Mouse (Mus musculus): ENCODE results near the gene Cyp2j5. TPM values are rescaled to one million over a fixed set of nuclear protein-coding genes. Genes with fewer than 3 reads are reported as not detected.

Gene Cyp2j5
- total and polyA plus RNA-seq, 3 experiments = not detected

- Histone ChIP-seq H3K4me3 (ENCODE audit: control insufficient read depth in 1 of 2, insufficient read depth in 1 of 2, low read depth in 2 of 2, low read length in 2 of 2) (no peak overlapping the region), H3K9ac (ENCODE audit: control insufficient read depth, low read depth, low read length, poor library complexity, severe bottlenecking) (no peak overlapping the region)
- TF ChIP-seq ETS1 (IDR thresholded peaks at IDR 0.05; ENCODE audit: low read depth, low read length) = no peak
- no peak for TF ChIP-seq POLR2AphosphoS2 (IDR thresholded peaks at IDR 0.05; ENCODE audit: low read length)
- no peak for TF ChIP-seq SIN3A (IDR thresholded peaks at IDR 0.05; ENCODE audit: low read length)
- no peak for TF ChIP-seq POLR2AphosphoS5 (IDR thresholded peaks at IDR 0.05; ENCODE audit: borderline replicate concordance, low read depth, low read length)
- TF ChIP-seq ZKSCAN1 (IDR thresholded peaks at IDR 0.05; ENCODE audit: low read depth, low read length) = no peak
- TF ChIP-seq ZNF384 (IDR thresholded peaks at IDR 0.05; ENCODE audit: low read depth, low read length) = no peak
- no peak for TF ChIP-seq MEF2A (IDR thresholded peaks at IDR 0.05; ENCODE audit: extremely low read depth, insufficient replicate concordance, low read depth, low read length, poor library complexity, severe bottlenecking)
These were observed 41.5 kb downstream of the Cyp2j5 start for GRCm38 (mm10) chr4:96622474-96622873.

GRCm38 (mm10) chr4:96591791-96592150 lies 72.2 kb downstream of the Cyp2j5 start:
- Histone ChIP-seq H3K27me3 (ENCODE audit: control insufficient read depth in 1 of 2, insufficient read depth in 2 of 2, low read length in 2 of 2) (no peaks in the 10 kb centered on the region), H3K4me1 (ENCODE audit: control insufficient read depth in 1 of 2, insufficient read depth in 2 of 2, low read length in 2 of 2) (no peaks in the 10 kb centered on the region), H3K9me3 (replicated peaks; ENCODE audit: insufficient read depth, low read length) (no peaks in the 10 kb centered on the region), H3K4me3 (ENCODE audit: control insufficient read depth in 1 of 2, insufficient read depth in 1 of 2, low read depth in 2 of 2, low read length in 2 of 2) (no peak overlapping the region), H3K36me3 (ENCODE audit: control insufficient read depth in 1 of 2, insufficient read depth in 2 of 2, low read length in 2 of 2) (no peaks in the 10 kb centered on the region), H3K9ac (ENCODE audit: control insufficient read depth, low read depth, low read length, poor library complexity, severe bottlenecking) (no peak overlapping the region), H3K27ac (ENCODE audit: control insufficient read depth, low read depth, low read length) (no peak overlapping the region), H3K79me2 (ENCODE audit: control insufficient read depth, insufficient read depth, low read length, poor library complexity) (no peaks in the 10 kb centered on the region)
- no peak for TF ChIP-seq KAT2A (conservative IDR thresholded peaks at IDR 0.05; ENCODE audit: low read depth, low read length)
- no peak for TF ChIP-seq ELF1 (IDR thresholded peaks at IDR 0.05; ENCODE audit: low read depth, low read length)
- TF ChIP-seq RAD21 (IDR thresholded peaks at IDR 0.05; ENCODE audit: low read depth, low read length) = no peak
- TF ChIP-seq TBP (IDR thresholded peaks at IDR 0.05; ENCODE audit: low read depth, low read length) = no peak
- no peak for TF ChIP-seq MYC (IDR thresholded peaks at IDR 0.05; ENCODE audit: low read depth, low read length)
- TF ChIP-seq MAX (IDR thresholded peaks at IDR 0.05; ENCODE audit: low read length) = no peak
- no peak for TF ChIP-seq GABPA (IDR thresholded peaks at IDR 0.05; ENCODE audit: low read depth, low read length)
- TF ChIP-seq ZC3H11A (IDR thresholded peaks at IDR 0.05; ENCODE audit: low read depth, low read length) = no peak
- no peak for TF ChIP-seq MAFK (IDR thresholded peaks at IDR 0.05; ENCODE audit: borderline replicate concordance, low read depth, low read length)
- TF ChIP-seq SIN3A (IDR thresholded peaks at IDR 0.05; ENCODE audit: low read length) = no peak
- no peak for TF ChIP-seq JUND (IDR thresholded peaks at IDR 0.05; ENCODE audit: low read depth, low read length)
- no peak for TF ChIP-seq MYB (IDR thresholded peaks at IDR 0.05; ENCODE audit: low read depth, low read length)
- TF ChIP-seq GATA1 (IDR thresholded peaks at IDR 0.05; ENCODE audit: low read depth, low read length) = no peak
- no peak for TF ChIP-seq ZKSCAN1 (IDR thresholded peaks at IDR 0.05; ENCODE audit: low read depth, low read length)
- no peak for TF ChIP-seq USF1 (IDR thresholded peaks at IDR 0.05; ENCODE audit: low read depth, low read length)
- TF ChIP-seq CHD1 (IDR thresholded peaks at IDR 0.05; ENCODE audit: low read depth, low read length) = no peak
- no peak for TF ChIP-seq NELFE (IDR thresholded peaks at IDR 0.05; ENCODE audit: low read depth, low read length)
- no peak for TF ChIP-seq ZNF384 (IDR thresholded peaks at IDR 0.05; ENCODE audit: low read depth, low read length)
- TF ChIP-seq E2F4 (IDR thresholded peaks at IDR 0.05; ENCODE audit: borderline replicate concordance, low read depth, low read length) = no peak
- no peak for TF ChIP-seq MEF2A (IDR thresholded peaks at IDR 0.05; ENCODE audit: extremely low read depth, insufficient replicate concordance, low read depth, low read length, poor library complexity, severe bottlenecking)
- DNase-seq (ENCODE audit: low read depth, low spot score) = no peak

More at GRCm38 (mm10) chr4:96622474-96622873, 41.5 kb downstream of the Cyp2j5 start:
- Histone ChIP-seq H3K79me2 (ENCODE audit: control insufficient read depth, insufficient read depth, low read length, poor library complexity) (no peaks in the 10 kb centered on the region), H3K27ac (ENCODE audit: control insufficient read depth, low read depth, low read length) (no peak overlapping the region), H3K9me3 (replicated peaks; ENCODE audit: insufficient read depth, low read length) (no peaks in the 10 kb centered on the region), H3K36me3 (ENCODE audit: control insufficient read depth in 1 of 2, insufficient read depth in 2 of 2, low read length in 2 of 2) (no peaks in the 10 kb centered on the region), H3K27me3 (ENCODE audit: control insufficient read depth in 1 of 2, insufficient read depth in 2 of 2, low read length in 2 of 2) (no peaks in the 10 kb centered on the region), H3K4me1 (ENCODE audit: control insufficient read depth in 1 of 2, insufficient read depth in 2 of 2, low read length in 2 of 2) (no peaks in the 10 kb centered on the region)
- no peak for DNase-seq (ENCODE audit: low read depth, low spot score)
